Mouse (Mus musculus) lung, adult 2 months (tissue): ENCODE measurements around the gene Retn.

Experiments used
- CTCF ChIP-seq: fragments of 200-500 bp; IDR thresholded peaks from 2 replicates; pipeline ENCODE4 v1.5.1; 2011; ENCODE audit warnings: mild to moderate bottlenecking, low read length, control low read depth; ENCODE audit not compliant: insufficient read depth
- POLR2A ChIP-seq: fragments of 200-500 bp; IDR thresholded peaks from 2 replicates; pipeline ENCODE4 v1.6.1; 2011; ENCODE audit warnings: low read depth, mild to moderate bottlenecking, control low read depth, low read length, borderline replicate concordance; ENCODE audit errors: extremely low read depth

DNA sequence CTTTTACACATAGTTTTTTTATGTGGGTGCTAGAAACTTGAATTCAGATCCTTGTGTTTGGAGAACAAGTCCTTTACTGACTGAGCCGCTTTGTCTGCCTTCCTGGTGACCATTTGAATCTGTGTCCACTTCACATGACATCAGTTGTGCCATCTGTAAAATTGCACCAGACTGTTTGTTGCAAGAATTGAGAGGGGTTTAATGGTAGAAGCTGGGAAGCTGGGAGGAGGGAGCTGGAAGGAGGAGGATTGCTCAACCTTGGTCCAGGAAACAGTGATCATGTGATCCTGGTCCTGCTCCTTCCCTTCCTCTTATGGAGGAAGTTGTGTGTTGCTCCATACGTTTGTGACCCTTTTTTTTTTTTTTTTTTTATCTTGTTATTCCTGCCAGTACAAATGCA lies 7.3 kb upstream of the Retn start:
- TF ChIP-seq POLR2A (no peak), CTCF (no peak)
